Mouse (Mus musculus) heart, postnatal 0 days (tissue): ENCODE results near the gene Mafk.

ENCODE experiments used
- CTCF ChIP-seq: IDR thresholded peaks from 2 replicates; pipeline ENCODE4 v1.5.1; 2016; ENCODE audit warnings: antibody characterized with exemption, control low read depth, low read depth
- EP300 ChIP-seq: IDR thresholded peaks from 2 replicates; pipeline ENCODE4 v1.6.1; 2016; ENCODE audit warnings: antibody characterized with exemption, low read depth

DNA sequence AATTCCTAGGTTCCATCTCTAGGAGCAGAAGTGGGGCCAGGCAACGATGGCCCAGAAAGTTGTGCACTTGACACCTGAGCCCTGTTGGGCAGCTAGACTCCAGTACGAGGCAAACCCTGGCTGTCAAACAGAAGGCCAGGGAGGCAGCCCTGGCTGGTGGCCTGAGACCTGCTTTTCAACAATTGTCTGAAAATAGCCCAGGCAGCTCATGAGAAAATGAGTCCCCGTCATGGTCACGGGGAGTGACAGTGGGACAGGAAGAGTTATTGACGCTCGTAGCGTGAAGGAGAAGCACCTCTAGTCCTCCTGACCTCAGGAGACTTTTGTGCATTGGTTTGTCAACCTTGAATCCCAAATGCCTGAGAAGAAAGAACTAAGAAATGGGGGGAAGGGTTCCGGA lies 9.9 kb upstream of the Mafk start:
- TF ChIP-seq CTCF (no peak), EP300 (no peak)
